Mouse (Mus musculus) lung, postnatal 36 days (tissue): Measurements from ENCODE around the gene Vmn1r231.

ENCODE experiments used
- DNase-seq: peaks from one replicate; pipeline ENCODE4 v3.0.0; 2022; ENCODE audit warnings: mixed read lengths

The Vmn1r231 gene

GRCm38 (mm10) chr17:20904991-20905390, at the start of gene Vmn1r231:
TSS of gene Vmn1r231 (minus strand) at chr17:20905091.
- DNase-seq: no peak

DNA sequence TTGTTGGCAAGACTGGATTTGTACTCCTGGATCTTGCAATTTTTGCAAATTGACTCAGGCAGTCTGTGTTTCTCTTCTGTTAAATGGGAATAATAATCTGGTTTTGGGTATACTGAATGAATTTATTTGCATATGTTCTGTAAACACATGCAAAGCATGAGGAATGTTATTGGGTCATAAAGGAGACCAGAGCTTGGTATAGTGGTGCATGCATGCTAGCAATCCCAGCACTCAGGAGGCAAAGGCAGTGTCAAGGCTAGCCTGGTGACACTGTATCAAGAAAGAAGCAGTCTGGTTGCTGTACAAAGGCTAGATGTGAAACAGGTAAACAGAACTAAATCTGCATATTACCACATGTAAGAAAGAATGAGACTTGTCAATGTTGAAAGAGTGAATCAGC, 41.7 kb upstream of the Vmn1r231 start:
- no peak for DNase-seq

GRCm38 (mm10) chr17:20946026-20946565, 41.2 kb upstream of the Vmn1r231 start:
- peak; percentile 2 for DNase-seq

- DNase-seq: peak; percentile 99
Observed at GRCm38 (mm10) chr17:20944985-20945891, 40.3 kb upstream of the Vmn1r231 start, which contains the start of gene Ppp2r1a. TSS of gene Ppp2r1a (plus strand) at chr17:20945311.

DNA sequence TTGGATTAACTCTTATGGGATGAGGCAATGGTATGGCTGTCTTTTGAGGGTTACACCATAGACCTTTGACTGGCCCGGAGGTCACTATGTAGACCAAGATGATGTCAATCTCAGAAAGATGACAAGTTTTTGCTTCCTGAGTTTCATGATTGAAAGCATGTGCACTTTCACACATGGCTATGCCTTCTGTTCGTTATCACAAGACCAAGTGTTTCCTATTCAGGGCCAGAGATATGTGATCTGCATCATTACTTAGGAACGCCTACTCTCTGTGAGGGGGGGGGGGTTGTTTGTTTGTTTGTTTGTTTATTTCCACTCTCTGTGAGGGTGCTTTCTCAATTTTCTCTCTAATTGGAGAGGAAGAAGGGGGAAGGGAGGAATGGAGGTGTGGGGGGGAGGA, 39.3 kb upstream of the Vmn1r231 start:
- no peak for DNase-seq

GRCm38 (mm10) chr17:20919614-20920013, 14.7 kb upstream of the Vmn1r231 start, which contains the start of gene Vmn1r232:
TSS of gene Vmn1r232 (minus strand) at chr17:20919714.
- no peak for DNase-seq

DNA sequence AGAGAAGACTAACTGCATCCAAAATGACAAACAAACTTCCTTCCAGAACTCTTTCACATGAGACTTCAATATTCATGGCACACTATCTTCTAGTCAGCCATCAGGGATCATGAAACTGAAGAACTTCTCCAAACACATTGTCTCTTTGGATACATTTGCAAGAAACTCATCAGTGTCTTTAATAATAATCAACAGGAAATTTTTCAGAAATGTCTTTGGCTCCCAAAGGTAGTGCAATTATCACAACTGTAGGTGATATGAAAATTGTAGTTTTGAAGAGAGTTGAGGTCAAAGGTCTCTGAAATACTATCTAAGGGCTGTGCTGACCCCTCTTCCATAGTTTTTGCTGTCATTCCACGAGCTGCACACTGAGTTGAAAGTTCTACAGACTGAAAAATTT, 64.7 kb downstream of the Vmn1r231 start, which contains the start of gene Vmn1r230:
Gene Vmn1r230 (plus strand): TSS at position 301 of the 400 bp plus-strand sequence.
- no peak for DNase-seq
